Mouse (Mus musculus) brown adipose tissue, adult 24 weeks (tissue): ENCODE measurements around the gene Pklr. TPM values are rescaled to one million over a fixed set of nuclear protein-coding genes. Genes with fewer than 3 reads are reported as not detected.

Source experiments
- H3K27ac ChIP-seq: fragments of 200-500 bp; replicated peaks from 2 replicates; pipeline ENCODE4 v1.5.1; 2012; ENCODE audit warnings: low read depth, mild to moderate bottlenecking, low read length
- H3K4me1 ChIP-seq: fragments of 200-500 bp; 2 replicates; pipeline ENCODE4 v1.6.1; 2012; ENCODE audit warnings: low read length, mixed read lengths; ENCODE audit not compliant: control insufficient read depth, insufficient read depth, insufficient read length
- H3K4me3 ChIP-seq: fragments of 200-500 bp; 2 replicates; pipeline ENCODE4 v1.5.1; 2012; ENCODE audit warnings: low read depth, mild to moderate bottlenecking, low read length, moderate library complexity; ENCODE audit not compliant: insufficient read depth
- polyA plus RNA-seq: library from polyadenylated mRNA; stranded (reverse); fragments of >200 nt; gene quantifications from 2 replicates; pipeline ENCODE4 v1.2.4, GENCODE M21; 2012; ENCODE audit not compliant: missing spikeins, insufficient read depth, insufficient read length

The Pklr gene
- not detected in 2 replicates for polyA plus RNA-seq

DNA sequence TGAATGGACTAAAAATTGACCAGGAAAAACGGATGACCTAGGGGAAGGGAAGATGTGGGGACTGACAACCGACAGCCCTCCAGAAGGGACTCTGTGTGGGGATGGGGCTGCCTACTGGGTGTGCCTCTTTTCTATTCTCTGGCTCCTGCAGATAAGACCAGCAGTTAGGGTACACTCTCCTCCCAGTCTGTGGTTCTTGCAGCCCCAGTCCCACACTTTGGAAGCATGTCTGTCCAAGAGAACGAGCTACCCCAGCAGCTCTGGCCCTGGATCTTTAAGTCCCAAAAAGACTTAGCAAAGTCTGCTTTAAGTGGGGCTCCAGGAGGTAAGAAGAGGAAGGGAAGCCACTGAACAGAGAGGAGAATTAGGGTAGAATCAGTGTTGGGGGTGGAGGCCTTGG is at the start of gene Pklr:
Gene Pklr, plus strand, starts transcription at position 185 of the 400 bp plus-strand sequence.
- no peak within 1 kb of the TSS for H3K27ac ChIP-seq
- no peak within 1 kb of the TSS for H3K4me3 ChIP-seq
- H3K4me1 ChIP-seq = no peaks in the 10 kb centered on the region

DNA sequence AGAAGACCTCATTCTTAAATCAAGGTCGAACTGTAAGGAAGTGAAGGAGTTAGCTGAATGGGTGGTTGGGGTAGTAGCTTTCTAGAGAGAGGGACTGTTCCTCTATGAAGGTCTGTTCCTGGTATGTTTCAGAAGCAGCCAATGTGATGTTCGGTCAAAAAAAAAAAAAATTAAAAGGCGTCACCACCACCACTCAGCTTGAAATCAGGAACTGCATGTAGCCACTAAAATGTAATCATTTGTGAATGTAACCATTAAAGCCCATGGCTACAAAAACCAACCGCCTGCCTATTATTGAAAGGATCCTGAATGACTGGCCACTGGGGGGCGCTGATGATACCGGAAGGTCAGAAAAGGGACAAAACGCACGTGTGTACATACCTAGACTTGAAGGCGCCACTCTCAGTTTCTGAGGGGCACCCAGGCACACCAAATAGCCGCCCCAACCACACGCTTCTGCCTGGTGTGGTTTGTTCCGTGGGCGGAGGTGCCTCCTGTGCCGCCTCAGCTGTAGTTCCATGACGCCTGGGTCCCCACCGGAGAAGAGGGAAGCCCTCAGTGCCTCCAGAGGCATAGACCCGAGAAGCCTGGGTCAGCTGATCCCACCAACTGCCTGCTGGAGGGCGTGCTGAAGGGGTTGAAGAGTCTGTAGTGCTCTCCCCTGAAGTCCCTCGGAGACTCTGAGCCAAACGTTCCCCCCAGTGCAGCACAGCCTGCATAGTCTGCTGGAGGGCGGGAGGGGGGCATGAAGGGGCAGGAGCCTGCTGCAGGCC is 48.4 kb upstream of the Pklr start:
- H3K4me3 ChIP-seq = peak overlapping the region; percentile 21; the same call in 1 of the 2 replicates
- H3K27ac ChIP-seq = no peak overlapping the region
- H3K4me1 ChIP-seq = peaks cover 3% of the 10 kb centered on the region; the same call in 1 of the 2 replicates

DNA sequence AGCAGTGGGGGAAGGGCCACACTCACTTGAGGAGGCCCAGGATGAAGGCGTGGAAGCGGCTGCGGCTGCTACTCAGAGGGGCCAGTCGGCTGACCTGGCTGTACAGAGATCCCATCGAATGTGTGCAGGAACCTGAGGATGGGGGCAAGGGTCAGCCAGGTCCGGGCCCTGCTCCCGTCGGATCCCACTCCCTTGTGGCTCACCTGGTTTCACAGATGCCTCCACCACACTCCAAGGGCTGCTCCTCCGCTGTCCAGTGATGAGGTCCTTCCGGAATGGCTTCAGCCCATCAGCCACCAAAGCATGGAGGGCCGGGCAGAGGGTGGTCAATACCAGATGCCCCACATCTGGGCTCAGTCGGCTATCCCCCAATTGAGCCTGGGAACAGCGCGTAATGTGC is 47.0 kb upstream of the Pklr start:
- H3K27ac ChIP-seq = no peak overlapping the region
- peaks cover 3% of the 10 kb centered on the region; the same call in 1 of the 2 replicates for H3K4me1 ChIP-seq
- H3K4me3 ChIP-seq = peak overlapping the region; percentile 74

DNA sequence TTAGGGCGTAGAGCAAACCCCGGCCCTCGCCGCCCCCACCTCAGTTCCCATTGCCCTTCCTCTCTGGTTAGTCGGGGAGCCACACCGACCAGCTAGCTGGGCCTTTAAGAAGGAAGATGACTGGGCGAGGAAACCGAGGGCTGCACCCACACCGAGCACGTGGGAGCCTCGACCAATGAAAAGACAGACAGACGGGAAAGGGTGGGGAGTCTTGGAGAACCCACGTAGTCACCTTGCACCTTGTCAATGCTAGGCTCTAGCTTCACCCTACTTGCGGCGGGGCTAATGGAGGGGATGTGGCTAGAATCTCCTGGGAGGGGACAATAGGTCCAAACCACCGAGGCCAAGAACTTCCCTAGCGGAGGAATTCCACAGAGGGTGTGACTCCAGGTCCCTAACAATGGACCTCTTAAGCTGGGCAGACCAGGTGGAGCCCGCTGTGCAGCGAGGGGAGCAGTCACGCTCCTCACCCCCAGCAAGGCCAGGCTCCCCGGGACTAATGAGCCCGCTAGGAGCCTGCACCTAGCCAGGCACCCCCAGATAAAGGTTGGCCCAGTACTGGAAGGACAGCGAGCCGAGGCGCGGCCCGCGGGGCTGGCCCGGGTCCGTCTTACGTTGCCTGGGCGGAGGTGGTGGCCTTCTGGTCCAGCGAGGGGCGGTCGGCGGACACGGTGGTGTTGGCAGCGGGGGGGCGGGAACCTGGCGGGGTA is 45.9 kb upstream of the Pklr start:
- Histone ChIP-seq H3K4me3 (peak overlapping the region; percentile 74), H3K4me1 (peaks cover 3% of the 10 kb centered on the region; the same call in 1 of the 2 replicates), H3K27ac (peak overlapping the region; percentile 88)

DNA sequence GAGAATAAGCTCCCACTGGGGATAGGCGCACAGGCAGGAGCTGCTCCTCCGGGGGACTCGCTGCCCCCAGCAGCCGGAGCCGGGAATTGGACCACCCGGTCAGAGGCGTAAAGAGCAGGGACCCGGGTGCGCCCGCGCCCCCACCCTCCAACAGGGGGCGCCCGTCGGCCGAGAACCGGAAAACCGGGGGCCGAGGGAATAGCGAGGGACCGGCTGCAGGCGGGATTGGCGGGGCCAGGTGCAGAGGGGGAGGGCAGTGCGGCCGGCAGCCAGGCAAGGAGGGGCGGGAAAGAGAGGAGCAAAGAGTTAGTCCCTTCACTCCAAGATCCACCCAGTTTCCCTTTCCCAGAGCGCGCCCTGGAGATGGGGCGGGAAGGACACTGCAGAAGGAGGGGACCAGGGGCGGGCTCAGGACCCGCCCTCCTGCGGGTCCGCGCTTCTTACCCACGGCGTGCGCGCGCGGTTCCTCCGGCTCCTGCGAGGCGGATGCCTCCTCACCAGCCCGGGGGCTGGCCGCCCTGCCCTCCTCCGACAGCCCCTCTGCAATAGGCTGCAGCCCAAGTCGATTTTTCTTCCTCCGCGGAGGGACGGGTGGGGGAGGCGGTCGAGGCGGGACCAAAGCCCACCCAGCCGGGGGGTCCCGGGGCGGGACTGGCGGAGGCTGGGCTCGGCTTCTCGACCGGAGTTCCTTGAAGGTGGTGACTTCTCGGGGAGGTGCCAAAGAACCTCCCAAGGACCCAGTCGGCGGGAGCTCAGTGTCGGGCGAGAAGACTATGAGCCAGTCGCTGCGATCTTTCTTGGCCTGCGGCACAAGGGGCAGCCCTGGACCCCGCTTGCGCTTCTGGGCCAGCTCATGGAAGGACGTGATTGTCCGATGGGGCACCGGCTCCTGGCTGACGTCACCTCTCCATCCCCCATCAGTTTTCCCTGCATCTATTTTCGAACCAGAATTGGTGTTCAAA is 45.0 kb upstream of the Pklr start:
- H3K4me1 ChIP-seq = peaks cover 3% of the 10 kb centered on the region; the same call in 1 of the 2 replicates
- H3K4me3 ChIP-seq = peak overlapping the region; percentile 74
- H3K27ac ChIP-seq = no peak overlapping the region

DNA sequence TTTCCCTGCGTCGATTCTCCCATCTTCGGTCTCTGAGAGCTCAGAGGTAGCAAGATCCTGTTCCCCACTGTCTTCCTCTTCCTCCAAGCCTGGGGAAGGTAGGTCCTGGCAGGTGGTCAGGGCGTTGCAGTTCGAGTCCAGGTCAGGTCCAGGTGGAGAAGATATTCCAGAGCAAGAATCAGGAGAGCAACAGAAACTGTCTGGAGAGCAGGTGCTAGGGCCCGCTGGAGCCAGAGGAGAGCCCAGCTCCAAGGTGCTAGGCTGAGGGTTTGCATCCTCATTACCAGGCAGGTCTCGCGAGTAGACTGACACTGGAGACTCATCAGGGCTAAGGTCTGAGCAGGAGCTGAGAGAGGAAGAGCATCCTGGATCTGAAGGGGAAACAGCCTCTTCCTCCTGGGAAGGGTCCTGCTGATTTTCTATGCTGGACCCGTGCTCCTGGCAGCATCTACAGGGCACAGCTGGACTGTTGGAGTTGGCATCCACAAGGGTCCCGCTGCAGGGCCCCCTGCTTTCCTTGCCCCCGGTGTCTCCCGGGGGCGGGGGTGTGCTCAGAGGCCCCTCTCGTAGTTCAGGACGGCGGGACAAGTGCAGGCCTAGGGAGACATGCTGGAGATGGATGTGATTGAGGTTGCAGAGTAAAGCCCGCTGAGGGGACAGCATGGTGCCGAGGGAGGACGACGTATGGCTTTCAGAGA is 44.0 kb upstream of the Pklr start:
- H3K4me3 ChIP-seq = peak overlapping the region; percentile 74
- H3K27ac ChIP-seq = no peak overlapping the region
- H3K4me1 ChIP-seq = peaks cover 3% of the 10 kb centered on the region; the same call in 1 of the 2 replicates

DNA sequence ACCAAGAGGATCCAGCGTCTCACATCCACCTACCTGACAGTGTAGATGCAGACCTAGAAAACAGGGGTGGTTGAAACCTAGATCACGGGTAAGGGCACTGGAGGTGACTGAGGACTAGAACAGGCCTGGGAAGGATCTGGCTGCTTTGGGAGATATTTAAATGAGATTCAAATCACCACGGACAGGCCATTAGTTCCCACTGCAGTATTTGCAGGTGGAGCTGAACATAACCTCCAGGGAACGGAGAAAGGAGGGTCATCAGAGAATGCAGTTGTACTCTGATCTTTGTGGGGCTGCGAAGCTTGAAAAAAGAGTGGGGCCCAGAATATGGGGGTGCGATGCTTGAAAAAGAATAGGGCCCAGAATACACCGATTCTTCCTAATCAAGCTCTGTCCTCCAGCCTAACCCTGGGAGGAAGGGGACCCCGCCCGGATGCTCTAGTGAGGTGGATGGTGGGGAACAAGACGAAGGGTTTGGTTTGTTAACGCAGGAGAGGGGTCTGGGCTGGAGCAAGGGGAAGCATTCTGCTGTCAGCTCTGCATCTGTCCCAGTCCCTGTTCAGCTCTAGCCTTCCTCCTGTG is 43.3 kb upstream of the Pklr start:
- Histone ChIP-seq H3K4me3 (peak overlapping the region; percentile 25; the same call in 1 of the 2 replicates), H3K4me1 (peaks cover 3% of the 10 kb centered on the region; the same call in 1 of the 2 replicates), H3K27ac (no peak overlapping the region)

DNA sequence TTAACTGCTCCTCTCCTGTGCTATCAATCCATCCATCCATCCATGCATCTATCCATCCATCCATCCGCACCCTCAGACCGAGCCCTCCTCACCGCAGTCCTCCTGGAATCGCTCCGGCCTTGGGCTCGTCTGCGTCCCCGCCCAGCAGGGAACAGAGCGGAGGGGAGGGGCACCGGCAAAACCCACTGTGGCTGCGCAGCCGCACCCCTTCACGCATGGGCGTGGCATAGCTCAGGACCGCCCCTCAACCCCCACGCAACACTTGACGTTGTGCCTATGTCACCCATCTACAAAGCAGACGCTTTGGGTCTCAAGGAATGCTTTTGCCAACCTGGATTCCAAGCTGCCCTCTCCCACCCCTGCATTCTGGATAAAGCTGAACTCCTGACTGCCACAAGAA is 42.8 kb upstream of the Pklr start, which contains the start of gene Rusc1:
Gene Rusc1, minus strand, starts transcription at position 137 of the 400 bp plus-strand sequence.
- H3K4me1 ChIP-seq = peaks cover 3% of the 10 kb centered on the region; the same call in 1 of the 2 replicates
- no peak within 1 kb of the TSS for H3K27ac ChIP-seq
- peak within 1 kb of the TSS; percentile 25; the same call in 1 of the 2 replicates for H3K4me3 ChIP-seq

DNA sequence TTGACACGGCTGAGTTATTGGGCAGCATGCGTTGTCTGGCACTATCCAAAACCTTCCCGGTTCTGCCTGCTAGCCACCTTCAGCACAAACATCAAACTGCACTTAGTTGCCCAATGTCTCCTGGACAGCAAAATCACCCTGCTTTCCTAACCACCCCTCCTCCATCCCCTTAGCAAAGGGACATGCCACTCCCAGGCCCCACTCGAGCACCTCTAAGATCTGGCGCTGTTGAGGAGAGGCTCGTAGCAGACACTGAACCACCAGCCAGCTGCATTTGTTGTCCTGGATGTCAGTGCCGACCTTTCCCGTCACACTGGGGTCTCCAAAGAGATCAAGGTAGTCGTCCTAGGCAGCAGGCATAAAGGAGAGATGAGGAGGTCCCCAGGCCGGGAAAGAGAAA is 41.9 kb upstream of the Pklr start:
- no peak overlapping the region for H3K27ac ChIP-seq
- H3K4me1 ChIP-seq = no peaks in the 10 kb centered on the region

DNA sequence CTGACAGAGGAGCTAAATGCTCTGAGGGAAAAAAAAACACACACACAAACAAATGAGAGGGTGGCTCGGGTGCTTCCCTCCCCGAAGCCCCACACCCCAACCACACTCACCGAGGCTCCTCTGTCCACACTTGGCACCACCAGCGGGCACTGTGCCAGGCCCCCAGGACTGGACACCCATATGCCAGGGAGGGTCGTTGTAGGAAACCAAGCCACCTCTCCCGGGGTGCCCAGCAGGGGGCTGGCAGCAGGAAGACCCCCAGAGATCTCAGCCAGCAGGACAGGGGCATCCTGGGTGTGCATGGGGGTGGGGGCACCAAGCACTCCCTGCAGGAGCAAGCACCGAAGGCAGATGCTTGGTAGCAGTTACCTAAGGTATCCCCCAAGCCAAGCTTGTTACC is 35.1 kb upstream of the Pklr start, which contains the start of gene Gm43738:
Gene Gm43738, minus strand, starts transcription at position 289 of the 400 bp plus-strand sequence.
- Histone ChIP-seq H3K27ac (no peak within 1 kb of the TSS), H3K4me1 (peaks cover 6% of the 10 kb centered on the region), H3K4me3 (peak within 1 kb of the TSS; percentile 78)

More for the DNA sequence above, 41.9 kb upstream of the Pklr start:
- H3K4me3 ChIP-seq = no peak overlapping the region

DNA sequence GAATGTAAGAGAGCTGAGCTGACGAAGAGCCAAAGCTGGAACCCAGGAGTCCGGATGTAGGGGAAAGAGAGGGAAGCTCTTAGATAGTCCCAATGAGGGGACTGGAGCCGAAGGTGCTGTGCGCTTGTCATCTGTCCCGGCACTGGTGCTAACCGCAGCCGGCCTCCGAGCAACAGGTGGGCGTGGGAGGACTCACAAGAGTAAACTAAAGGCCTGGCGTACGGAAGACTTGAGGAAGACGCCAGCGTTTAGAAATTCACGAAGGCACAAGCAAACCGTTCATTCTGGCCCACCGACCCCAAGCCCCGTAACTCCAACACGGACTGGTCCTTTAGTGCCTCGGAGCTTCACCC is 34.5 kb upstream of the Pklr start:
- H3K4me1 ChIP-seq = peaks cover 6% of the 10 kb centered on the region
- H3K4me3 ChIP-seq = peak overlapping the region; percentile 78
- H3K27ac ChIP-seq = no peak overlapping the region

DNA sequence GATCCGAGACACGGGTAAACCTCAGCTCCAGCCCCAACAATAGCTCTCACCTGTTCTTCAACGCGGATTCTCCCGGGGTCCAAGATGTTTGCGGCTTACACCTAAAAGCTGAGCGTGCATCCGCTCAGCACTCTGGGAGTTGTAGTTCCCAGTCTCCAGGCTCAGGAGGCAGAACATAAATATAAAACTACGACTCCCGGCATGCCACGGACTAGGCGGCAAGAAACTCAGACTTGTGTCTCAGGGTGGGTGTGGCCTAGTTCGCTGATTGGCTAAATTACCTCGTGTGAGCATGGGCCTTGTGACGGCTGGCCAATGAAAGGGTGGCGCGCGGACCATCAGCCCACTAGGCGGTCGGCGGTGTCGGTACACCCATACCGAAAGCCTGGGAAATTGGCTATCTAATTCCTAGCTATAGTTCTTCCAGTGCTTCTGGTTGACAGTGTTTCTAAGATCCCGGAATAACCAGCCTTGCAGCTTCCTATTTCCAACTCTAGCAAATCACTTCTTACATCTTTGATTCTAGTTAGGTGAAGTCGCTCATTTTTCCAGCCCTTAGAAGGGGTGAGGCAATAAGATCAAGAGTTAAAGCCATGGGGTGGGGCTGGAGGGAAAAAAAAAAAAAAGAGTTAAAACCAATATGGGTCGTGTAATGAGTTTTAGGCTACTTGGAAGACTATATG is 34.0 kb upstream of the Pklr start, which contains the start of gene Fdps:
Gene Fdps, minus strand, starts transcription at position 148 of the 683 bp plus-strand sequence.
- no peak within 1 kb of the TSS for H3K27ac ChIP-seq
- peak within 1 kb of the TSS; percentile 78 for H3K4me3 ChIP-seq
- H3K4me1 ChIP-seq = peaks cover 6% of the 10 kb centered on the region
